Mouse (Mus musculus): ENCODE data around the gene Cdk17.

Gene Cdk17

DNA sequence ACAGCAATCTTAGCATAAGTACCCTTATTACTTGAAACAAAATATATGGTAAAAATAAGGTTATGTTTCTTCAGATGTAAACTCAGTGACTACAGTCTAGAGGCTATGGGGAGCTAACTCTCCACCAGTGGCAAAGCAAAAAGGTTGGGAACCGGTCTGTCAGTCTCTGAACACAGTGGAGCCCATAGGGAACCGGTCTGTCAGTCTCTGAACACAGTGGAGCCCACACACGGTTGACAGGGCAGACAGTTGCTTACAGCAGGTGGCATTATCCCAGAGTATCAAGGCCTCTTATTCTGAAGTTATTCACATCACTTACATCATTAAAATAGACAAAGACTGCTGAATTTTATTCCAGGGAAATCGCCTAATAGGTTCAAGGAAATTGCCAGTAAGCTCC, 70.8 kb downstream of the Cdk17 start:
- no peak for DNase-seq (ENCODE audit: low spot score)

DNA sequence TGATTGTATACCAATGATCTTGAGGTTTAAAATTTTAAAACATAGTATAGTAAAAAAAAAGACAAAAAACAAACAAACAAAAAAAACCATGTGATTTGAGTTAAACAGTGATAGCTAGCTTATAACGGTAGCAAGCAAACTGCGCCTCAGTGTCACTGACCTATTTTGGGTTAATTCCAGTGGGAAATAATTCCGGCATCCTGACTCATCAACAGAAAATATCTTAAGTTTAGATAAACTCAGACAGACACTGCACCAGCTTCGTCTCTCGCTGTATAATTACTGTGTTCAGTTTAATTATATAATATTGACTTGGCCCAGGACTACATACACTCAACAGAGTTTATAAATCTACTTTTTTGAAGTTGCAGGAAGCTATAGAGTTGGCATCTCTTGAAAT, 71.2 kb downstream of the Cdk17 start:
- no peak for DNase-seq (ENCODE audit: low spot score)

DNA sequence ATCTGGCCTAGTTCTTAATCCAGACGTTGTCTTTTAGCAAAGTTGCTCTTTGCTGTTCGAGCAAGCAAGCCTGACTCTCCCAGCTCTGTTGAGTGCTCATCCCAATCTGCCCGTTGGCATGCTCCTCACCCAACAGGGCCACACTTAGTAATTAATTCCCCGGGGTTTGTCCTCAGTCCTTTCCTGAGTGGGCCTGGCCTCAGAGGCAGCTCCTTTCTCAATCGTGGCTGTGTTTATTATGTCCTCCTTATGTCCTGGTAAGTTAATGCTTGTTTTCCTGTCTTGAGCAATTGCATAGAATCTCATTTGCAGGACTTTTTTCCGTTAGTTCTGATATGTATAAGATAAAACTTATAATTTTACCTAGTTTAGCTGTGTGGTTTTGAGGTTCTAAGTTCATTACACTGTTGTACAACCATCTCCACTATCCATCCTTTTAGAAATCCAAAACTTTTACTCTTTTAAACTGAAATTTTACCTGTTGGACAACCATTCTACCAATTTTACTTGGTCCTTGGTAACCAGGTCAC, 73.1 kb downstream of the Cdk17 start:
- DNase-seq (ENCODE audit: low spot score): no peak

DNA sequence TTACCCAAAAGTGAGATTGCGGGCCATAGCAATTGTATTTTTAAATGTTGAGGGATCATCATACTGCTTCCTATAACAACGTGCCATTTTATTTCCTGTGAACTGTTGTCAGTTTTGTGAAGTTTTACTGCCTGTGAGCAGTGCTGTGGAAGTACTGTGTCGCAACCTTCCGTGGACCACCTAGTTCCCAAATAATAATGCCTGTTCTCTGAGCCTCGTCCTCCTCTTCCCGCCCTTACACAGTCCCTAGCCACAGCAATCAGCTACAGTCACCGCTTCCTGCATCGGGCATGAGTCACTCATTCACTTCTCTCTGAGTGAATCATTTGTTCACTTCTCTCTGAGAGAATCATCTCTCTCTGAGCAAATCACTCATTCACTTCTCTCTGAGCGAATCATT, 74.0 kb downstream of the Cdk17 start:
- no peak for DNase-seq (ENCODE audit: low spot score)

DNA sequence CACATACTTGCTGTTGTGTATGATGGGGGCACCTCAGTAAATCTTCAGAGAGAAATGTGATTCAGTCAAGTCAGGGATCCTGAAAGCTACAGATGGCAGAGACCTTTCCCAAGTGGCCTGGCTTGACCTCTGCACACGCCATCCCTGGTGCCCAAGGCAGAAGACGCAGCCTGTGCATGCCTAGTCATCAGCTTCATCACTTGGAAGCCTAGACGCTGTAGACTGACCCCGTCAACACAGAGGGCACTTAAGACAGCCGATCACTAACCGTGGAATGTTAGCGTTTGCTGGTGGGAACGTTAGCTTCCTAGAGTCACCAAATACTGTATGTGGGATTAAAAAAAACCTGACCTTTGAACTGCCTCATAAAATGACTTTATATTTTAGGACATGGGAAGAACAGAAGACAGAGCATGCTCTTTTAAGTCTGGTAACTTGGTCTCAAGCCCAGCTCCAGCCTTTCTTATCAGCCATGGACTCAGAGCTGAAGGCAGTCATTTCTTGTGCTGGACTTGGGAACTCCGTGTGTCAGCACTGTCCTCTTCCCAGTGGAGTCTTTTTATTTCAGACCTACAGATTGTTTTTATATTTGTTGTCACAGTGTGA, 78.6 kb downstream of the Cdk17 start:
- no peak for DNase-seq (ENCODE audit: low spot score)

DNA sequence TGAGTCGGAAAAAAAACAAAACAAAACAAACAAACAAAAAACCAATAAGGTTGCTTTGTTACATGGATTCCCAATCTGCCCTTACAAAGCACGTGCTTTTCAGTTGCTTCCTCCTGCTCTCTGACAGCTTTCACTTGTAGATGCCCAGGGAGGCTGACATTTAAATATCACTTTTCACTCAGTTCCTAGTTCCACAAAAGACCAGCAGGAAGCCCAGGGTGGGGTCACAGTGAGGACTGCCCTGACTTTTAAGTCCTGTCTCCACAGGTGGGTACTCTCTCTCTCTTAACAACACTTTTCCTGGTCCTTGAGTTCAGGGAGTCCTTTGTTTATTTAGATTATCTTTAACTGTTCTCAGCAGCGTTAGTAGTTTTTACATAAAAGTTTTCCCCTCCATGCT, 81.5 kb downstream of the Cdk17 start:
- peak; percentile 2 for DNase-seq (ENCODE audit: low spot score)

DNA sequence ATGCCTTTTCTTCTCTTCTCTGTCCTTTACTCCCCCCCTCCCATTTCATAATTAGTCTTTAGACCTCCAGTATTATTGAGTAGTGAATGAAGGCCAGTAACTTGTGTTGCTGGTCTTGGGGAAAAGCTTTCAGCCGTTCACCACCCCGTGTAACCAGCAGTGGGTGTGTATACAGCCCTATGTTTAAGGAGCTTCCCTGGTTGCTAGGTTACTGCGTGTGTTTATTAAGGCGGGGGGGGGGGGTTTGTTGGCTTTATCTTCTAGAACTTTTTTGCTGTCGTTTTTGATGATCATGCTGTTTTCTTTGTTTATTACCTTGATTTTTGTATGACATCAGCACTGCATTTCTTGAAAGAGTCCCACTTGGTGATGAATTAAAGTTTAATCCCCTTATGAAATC, 82.2 kb downstream of the Cdk17 start:
- DNase-seq (ENCODE audit: low spot score): no peak

DNA sequence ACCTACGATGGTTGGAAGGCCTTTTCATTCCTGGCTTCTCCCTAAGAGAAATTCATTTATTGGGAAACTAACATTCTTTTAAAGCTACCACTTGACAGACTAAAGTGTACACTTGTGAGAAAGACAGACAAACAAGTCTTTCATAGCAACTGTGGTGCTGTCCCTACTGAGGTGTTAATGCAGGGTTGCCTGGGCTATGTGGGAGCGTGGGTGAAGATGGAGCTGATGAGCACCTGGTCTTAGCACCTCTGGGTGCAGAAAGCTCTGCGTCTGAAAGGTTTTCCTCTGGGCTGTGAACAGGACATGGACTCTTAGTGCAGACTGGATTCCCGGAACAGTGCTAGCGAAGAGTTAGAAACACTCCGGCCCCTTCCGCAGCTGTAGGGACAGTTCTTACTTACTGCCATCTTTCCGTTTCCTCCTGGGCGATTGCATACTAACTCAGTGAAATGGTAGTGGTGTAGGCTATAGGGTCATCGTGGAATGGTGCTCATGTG, 83.6 kb downstream of the Cdk17 start:
- no peak for DNase-seq (ENCODE audit: low spot score)

DNA sequence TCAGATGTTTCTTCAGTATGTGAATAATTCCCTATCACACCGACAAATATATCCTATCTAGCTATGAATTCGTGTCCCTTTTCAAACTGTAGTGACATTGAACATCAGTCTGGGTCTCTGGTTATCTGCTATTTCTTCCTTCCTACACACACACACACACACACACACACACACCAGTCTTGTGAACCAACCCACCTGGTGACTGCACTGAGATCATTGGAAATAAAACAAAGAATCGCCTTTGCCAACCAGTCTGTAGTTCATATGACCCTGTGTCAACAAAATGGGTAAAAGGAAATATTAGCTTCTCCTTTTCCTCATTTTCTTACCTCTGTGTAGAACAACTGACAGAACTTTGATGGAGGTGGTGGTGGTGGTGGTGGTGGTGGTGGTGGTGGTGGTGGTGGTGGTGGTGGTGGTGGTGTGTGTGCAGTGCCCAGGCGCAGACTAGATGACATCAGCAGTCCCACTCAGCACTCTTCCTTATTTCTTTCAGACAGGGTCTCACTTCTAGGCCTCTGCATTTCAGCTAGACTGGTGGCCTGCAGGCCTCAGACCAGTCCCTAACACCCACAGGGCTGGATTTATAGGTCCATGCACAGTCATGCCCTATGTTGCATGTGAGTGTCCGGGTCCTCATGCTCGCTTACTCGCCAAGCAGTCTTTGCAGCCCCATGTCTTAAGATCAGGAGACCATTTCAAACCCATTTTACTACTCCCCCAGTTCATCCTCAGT, 85.7 kb downstream of the Cdk17 start:
- no peak for DNase-seq (ENCODE audit: low spot score)

DNA sequence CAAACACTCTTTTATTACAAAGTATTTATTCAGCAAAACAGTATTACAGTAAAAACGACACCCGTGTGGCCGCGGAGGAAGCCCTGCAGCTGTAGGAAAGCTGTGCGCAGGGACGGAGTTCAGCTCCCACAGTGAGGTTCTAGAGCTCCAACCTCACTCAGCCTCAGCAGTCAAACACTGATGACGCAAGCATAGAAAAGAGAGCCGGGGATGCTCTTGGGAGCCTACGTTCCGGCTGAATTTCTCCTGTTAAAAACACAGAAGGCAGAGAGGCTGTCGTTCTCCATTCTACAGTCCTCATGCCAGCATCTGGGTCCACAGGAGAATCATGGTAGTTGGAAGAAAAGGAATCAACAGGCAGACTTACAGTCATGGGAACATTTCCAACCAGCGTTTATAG, 86.7 kb downstream of the Cdk17 start:
- no peak for DNase-seq (ENCODE audit: low spot score)

DNA sequence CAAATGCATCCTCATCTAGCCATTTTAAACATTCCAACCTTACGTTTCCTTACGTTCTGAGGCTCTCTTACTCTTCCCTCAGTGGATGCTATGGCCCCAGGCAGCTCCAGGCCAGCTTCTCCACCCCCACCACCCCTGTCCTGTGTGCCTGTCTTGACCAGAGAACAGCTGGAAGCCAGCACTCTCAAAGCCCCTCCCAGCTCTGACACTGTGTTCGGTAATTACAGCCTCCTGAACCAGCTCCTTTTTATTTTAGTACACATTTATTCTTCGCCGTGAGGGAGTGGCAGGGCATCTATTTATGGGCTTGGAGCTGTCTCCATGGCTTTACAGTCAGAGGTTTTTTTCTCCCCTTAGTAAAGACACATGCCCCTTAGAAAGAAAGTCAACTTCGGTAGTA, 87.2 kb downstream of the Cdk17 start:
- no peak for DNase-seq (ENCODE audit: low spot score)

DNA sequence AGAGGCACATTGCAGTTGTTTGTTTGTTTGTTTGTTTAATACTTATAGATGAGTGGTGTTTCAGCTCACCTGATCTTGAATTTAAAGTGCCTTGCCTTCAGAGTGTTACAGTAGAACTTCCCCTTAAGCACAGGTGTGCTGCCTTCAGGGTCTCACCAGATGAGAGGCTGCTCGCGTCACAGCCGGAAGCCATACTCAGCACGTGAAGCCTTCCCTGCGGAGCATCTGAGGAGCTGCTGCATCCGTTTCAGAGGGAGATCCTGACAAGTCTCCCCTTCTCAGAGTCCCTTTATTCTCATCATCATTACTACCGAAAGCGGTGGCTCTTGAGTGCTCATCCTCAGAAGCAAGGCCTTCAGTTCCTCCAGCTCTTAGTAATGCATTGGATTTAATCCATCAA, 87.7 kb downstream of the Cdk17 start:
- no peak for DNase-seq (ENCODE audit: low spot score)

DNA sequence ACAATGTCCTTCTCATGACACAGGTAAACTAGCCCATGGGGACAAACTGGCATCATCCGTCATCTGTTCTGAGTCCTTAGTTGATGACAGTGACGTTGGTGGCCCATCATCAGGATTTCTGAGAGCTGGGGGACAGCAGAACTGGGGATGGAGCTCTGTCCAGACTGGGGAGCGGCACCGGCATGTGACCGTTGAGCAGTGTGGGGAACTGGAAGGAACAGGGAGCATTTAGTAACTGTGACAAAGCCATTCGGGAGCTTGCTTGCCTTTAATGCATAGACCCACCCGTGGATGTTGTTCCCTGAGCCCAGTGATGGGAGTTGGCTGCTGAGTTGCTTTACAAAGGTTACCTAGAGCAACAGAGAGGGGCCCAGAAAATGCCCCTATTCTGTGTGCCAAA, 89.2 kb downstream of the Cdk17 start:
- DNase-seq (ENCODE audit: low spot score): no peak

DNA sequence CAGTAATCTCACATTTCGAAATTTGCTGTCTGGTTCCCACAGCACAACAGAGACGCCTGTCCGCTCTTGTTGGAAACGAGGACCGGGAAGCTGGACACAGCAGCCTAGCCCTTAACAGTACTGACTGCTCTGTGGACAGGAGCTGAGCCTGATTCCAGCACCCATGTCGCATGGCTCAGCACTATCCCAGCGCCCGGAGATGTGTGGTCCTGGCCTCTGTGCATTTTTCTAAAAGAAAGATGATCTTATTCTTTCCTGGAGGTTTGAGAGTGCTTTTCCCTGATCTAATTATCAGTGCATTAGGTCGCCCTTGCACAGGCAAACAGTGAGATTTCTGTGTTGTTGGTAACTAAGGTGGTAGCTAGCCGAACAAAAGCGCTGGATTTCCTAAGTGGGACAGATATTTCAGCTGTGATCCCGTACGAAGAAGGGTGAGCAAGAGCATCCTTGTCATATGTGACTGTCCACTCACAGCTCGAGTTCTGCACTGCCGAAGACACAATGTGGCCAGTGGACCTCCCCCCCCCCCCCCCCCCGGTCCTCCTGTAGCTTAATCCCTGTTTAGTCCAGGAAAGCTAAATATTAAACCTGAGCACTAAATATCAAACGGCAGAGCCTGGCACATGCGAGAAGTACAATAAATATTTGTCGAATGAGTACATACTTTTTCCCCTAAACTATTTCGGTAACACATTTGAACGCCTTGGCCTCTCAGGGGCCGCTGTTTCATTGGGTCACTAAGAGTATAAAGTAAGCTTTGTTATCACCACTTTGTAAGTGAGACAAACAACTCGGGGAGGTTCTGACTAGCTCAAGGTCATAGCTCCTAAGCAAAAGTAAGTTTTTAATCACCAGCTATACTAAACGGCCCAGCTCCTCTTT, 90.0 kb downstream of the Cdk17 start:
- DNase-seq (ENCODE audit: low spot score): no peak

DNA sequence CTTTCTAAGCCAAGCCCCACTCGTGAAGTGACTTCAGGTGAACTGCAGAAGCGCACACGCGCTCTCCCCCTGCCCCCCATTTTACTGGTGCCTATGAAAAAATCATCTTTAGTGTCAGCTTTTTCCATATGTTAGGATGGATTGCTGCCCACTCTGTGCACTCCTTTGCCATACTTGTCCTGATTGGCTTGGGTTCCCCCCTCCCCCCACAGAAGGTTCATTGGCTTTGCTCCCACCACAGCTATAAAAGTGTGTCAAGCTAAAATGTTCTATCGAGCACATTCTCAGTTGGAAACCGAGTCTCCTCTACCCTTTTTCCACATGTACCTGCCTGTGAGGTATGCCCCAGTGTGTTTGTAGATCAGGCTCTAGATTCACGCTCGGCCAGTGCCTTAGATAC, 90.8 kb downstream of the Cdk17 start:
- no peak for DNase-seq (ENCODE audit: low spot score)

DNA sequence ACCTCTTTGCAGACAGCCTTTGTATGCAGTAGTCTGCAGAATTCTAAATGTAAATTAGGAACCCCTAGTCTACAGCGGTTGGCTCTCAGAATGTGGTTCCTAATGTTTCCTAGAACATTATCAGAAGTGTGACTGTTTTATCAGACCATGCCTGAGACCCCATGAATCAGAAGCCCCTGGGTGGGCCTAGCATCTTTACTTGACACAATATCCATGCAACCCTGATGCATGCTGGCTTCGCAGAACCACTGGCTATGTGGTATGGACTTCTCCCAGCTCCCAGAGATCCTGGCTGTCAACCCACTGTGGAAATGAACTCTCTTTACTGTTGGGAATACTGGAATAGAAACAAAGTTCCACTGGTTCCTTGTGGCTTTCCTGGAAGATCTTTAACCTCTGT, 92.0 kb downstream of the Cdk17 start:
- DNase-seq (ENCODE audit: low spot score): no peak

DNA sequence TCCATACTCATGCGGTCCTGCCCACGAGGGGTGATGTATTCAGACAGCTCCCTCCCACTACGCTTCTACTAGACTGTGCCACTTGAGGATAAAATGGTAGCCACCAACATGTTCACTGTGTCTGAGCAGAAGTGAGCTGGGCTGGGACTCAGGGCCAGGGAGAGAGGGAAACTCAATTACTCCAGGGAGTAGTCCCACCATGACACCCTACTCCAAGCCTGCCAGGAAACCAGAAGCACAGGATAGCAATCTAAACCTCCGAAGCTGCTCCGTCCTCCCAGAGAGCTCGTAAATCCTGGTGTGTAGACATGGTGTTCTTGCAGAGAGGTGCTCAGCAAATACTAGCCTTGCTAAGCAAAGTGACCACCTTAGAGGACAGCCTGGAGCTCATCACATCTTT, 92.5 kb downstream of the Cdk17 start:
- no peak for DNase-seq (ENCODE audit: low spot score)

DNA sequence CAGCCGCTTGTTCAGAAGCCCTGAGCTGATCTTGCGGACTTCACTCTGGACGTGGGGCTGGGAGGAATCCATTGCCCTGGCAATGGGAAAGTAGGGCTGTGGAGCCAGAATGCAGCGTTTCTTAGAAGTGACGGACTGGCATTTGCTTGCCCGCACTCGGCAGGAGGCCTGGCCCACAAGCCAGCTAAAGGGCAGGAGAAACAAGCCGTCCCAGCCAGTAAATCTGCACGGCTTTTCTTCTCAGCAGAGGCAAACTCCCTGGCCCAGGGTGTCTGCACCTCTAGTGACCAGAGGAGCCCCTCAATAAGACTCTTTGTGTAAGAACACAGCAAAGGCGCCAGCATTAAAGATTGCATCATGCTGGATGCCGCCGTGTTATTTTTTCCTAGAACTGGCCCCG, 94.6 kb downstream of the Cdk17 start:
- no peak for DNase-seq (ENCODE audit: low spot score)

DNA sequence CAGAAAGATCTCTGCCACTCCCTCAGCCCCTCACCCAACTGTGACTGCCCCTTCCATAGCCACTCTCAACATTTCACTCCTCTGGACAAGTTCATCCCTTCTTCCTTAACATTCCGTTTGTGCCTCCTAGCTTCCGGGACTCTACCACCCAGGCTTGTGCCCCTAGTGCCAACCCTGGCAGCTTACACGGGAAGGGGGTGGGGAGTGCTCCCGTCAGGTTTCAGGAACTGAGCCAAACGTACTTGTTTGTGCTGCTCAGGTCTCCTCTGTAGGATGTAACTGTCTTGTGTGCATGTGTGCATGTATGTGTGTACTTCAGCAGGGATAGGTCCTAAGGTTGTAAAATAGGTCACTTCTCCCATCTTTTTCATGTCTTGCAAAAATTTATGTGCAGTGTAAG, 99.2 kb downstream of the Cdk17 start:
- no peak for DNase-seq (ENCODE audit: low spot score)

DNA sequence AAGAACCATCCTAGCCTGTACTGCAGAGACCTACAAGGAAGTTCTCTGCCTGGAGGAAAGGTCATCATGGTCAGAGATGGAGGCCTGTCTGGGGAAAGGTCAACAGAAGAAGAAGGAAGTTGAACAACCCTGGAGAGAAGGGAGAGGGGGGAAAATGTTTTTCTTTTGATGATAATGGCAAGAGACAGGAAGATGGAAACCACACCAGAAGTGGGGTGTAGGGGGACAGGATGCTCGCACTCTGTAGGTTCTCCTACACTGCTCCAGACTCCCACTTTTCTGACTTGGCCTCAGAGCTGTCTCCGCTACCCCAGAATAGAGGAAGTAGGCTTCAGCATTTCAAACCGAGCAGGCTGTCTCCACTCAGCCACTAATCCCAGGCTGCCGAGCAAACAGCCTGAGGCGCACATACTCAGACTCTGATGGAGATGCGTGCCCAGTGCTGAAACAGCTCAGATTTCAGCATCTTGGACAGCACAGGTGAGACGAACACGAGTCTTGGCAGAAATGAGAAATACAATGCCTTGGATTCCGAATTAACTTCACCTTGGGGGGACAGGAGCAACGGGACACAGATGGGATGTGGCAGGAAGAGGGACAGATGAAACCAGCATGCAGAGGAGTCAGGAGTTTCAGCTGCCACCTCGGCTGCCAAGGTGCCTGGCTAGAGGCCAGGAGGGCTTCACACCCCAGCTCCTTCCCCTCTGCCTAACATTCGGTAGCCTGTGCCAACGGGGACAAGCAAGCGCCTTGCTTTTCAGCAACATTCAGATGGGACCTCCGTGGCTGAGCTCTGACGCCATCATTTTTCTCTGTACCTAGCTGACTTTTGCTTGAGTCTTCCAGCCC, 100.7 kb downstream of the Cdk17 start:
- DNase-seq (ENCODE audit: low spot score): no peak

DNA sequence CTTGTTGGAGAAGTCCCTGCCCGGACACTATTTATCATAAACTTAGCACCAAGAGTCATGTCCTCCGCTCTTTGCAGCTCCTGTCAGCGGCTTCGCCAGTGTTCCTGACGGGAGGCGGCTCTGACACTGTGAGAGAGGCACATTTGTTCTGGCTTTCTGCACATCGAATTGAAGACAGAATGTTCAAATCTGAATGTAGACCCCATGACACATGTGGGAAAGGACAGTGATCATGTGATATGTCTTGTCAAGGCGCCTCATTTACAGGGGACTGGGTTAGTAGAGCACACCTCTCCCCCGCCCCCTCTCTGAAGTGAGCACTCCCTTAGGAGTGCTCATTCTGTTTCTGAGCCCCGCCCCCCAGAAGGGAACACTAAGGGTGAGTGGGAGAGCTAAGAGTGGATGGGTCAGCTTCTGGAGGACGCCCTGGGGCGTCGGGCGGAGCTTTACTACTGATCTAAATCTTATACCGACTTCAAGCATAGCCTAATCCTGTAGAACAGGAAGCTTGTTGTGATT, 101.4 kb downstream of the Cdk17 start:
- DNase-seq (ENCODE audit: low spot score): no peak

DNA sequence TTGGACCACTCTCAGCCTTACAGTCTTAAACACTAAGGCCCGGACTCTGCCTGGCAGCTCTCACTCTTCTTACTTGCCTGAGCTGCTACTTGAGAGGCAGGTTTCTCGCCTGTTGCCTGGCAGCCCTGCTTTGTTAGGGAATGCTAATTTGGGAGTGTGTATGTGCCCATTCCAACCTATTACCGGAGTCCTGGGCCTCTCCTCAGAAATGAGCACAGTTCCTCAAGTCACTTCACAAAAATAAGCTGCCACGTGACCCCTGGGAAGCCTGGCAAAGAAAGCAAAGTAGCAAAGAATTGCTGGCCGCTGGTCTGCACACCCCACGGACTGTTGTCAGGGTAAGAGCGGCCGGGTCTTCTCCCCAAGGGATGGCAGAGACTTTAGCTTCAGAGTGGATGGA, 102.8 kb downstream of the Cdk17 start:
- DNase-seq (ENCODE audit: low spot score): no peak
